Mouse (Mus musculus): ENCODE results near the gene Zscan18. TPM values are rescaled to one million over a fixed set of nuclear protein-coding genes. Genes with fewer than 3 reads are reported as not detected.

The Zscan18 gene
- 28.4 and 36.7 TPM in 2 replicates for total RNA-seq (2014; rRNA removed)
- 13.3 and 17.8 TPM in 2 replicates for polyA plus RNA-seq (2015; fragmentation: Nextera tagmentation; extraction: Ambion mirVana)

GRCm38 (mm10) chr7:12802866-12803726, at the start of gene Zscan18:
Zscan18 (minus strand) TSS chr7:12803635.
- ATAC-seq, result peak; percentile 99
- H3K4me2 ChIP-seq (ENCODE audit: low read depth), result peak within 1 kb of the TSS; percentile 86
- DNase-seq, result peak; percentile 94
- peak within 1 kb of the TSS; percentile 52 for H3K4me3 ChIP-seq (ENCODE audit: low read depth, low read length)
- H3K27me3 ChIP-seq (ENCODE audit: insufficient read depth, low read length), result no peaks in the 10 kb centered on the region
- H3K36me3 ChIP-seq (ENCODE audit: insufficient read depth), result peaks cover 15% of the 10 kb centered on the region
- H3K9ac ChIP-seq, result peak within 1 kb of the TSS; percentile 88
- 0 out of 2 replicates have a peak, but pooled peaks cover 7% of the 10 kb centered on the region for H3K4me1 ChIP-seq (ENCODE audit: insufficient read depth)
- 0 out of 2 replicates have a peak, but pooled peaks have one; percentile 5 for TF ChIP-seq CTCF (IDR thresholded peaks at IDR 0.05; ENCODE audit: low read depth)
- WGBS, result 5% methylated on average over 31 of the region's 31 CpGs
- peak within 1 kb of the TSS; percentile 91 for H3K27ac ChIP-seq (ENCODE audit: low read depth, low read length)
- H3K9me3 ChIP-seq (ENCODE audit: low read length), result no peaks in the 10 kb centered on the region

- H3K36me3 ChIP-seq (ENCODE audit: insufficient read depth), result peaks cover 33% of the 10 kb centered on the region
- peak overlapping the region; percentile 62 for H3K4me3 ChIP-seq (ENCODE audit: low read depth, low read length)
- WGBS, result 98% methylated on average over 4 of the region's 4 CpGs
- no peak overlapping the region for H3K9ac ChIP-seq
- peaks cover 38% of the 10 kb centered on the region for H3K9me3 ChIP-seq (ENCODE audit: low read length)
- ATAC-seq (no peak), DNase-seq (no peak)
- H3K27ac ChIP-seq (ENCODE audit: low read depth, low read length), result no peak overlapping the region
- no peak for TF ChIP-seq CTCF (IDR thresholded peaks at IDR 0.05; ENCODE audit: low read depth)
- no peaks in the 10 kb centered on the region for H3K27me3 ChIP-seq (ENCODE audit: insufficient read depth, low read length)
- peak overlapping the region; percentile 57; the same call in 1 of the 2 replicates for H3K4me2 ChIP-seq (ENCODE audit: low read depth)
- 0 out of 2 replicates have a peak, but pooled peaks cover 3% of the 10 kb centered on the region for H3K4me1 ChIP-seq (ENCODE audit: insufficient read depth)
These were observed 32.3 kb upstream of the Zscan18 start for GRCm38 (mm10) chr7:12835779-12836178.

- H3K9me3 ChIP-seq (ENCODE audit: low read length), result peaks cover 35% of the 10 kb centered on the region
- DNase-seq (no peak), ATAC-seq (peak; percentile 38)
- WGBS, result 27% methylated on average over 13 of the region's 13 CpGs
- H3K27ac ChIP-seq (ENCODE audit: low read depth, low read length), result peak overlapping the region; percentile 70
- peak overlapping the region; percentile 62 for H3K4me3 ChIP-seq (ENCODE audit: low read depth, low read length)
- TF ChIP-seq CTCF (IDR thresholded peaks at IDR 0.05; ENCODE audit: low read depth), result no peak
- no peaks in the 10 kb centered on the region for H3K27me3 ChIP-seq (ENCODE audit: insufficient read depth, low read length)
- H3K4me1 ChIP-seq (ENCODE audit: insufficient read depth), result 0 out of 2 replicates have a peak, but pooled peaks cover 3% of the 10 kb centered on the region
- peaks cover 28% of the 10 kb centered on the region for H3K36me3 ChIP-seq (ENCODE audit: insufficient read depth)
- H3K9ac ChIP-seq, result peak overlapping the region; percentile 72
- peak overlapping the region; percentile 57 for H3K4me2 ChIP-seq (ENCODE audit: low read depth)
These were observed 31.8 kb upstream of the Zscan18 start for GRCm38 (mm10) chr7:12835193-12835671.

GRCm38 (mm10) chr7:12834162-12835120, 31.0 kb upstream of the Zscan18 start, which contains the start of gene Zfp110:
Zfp110 (plus strand) TSS chr7:12834761.
- H3K4me1 ChIP-seq (ENCODE audit: insufficient read depth), result 0 out of 2 replicates have a peak, but pooled peaks cover 3% of the 10 kb centered on the region
- peaks cover 22% of the 10 kb centered on the region for H3K36me3 ChIP-seq (ENCODE audit: insufficient read depth)
- peak within 1 kb of the TSS; percentile 72 for H3K9ac ChIP-seq
- peaks cover 29% of the 10 kb centered on the region for H3K9me3 ChIP-seq (ENCODE audit: low read length)
- TF ChIP-seq CTCF (IDR thresholded peaks at IDR 0.05; ENCODE audit: low read depth), result peak; percentile 28; the same call in 1 of the 2 replicates
- H3K4me3 ChIP-seq (ENCODE audit: low read depth, low read length), result peak within 1 kb of the TSS; percentile 62
- peak; percentile 92 for DNase-seq
- peak within 1 kb of the TSS; percentile 70 for H3K27ac ChIP-seq (ENCODE audit: low read depth, low read length)
- peak within 1 kb of the TSS; percentile 57 for H3K4me2 ChIP-seq (ENCODE audit: low read depth)
- ATAC-seq, result peak; percentile 97
- no peaks in the 10 kb centered on the region for H3K27me3 ChIP-seq (ENCODE audit: insufficient read depth, low read length)
- 4% methylated on average over 47 of the region's 47 CpGs for WGBS

- TF ChIP-seq CTCF (IDR thresholded peaks at IDR 0.05; ENCODE audit: low read depth), result 0 out of 2 replicates have a peak, but pooled peaks have one; percentile 9
- H3K36me3 ChIP-seq (ENCODE audit: insufficient read depth), result peaks cover 4% of the 10 kb centered on the region
- peak within 1 kb of the TSS; percentile 90 for H3K9ac ChIP-seq
- peak; percentile 98 for ATAC-seq
- peak; percentile 96 for DNase-seq
- H3K27me3 ChIP-seq (ENCODE audit: insufficient read depth, low read length), result no peaks in the 10 kb centered on the region
- H3K4me1 ChIP-seq (ENCODE audit: insufficient read depth), result peaks cover 7% of the 10 kb centered on the region; the same call in 1 of the 2 replicates
- H3K9me3 ChIP-seq (ENCODE audit: low read length), result peaks cover 18% of the 10 kb centered on the region
- under 1% methylated on average over 40 of the region's 40 CpGs for WGBS
- peak within 1 kb of the TSS; percentile 77 for H3K4me3 ChIP-seq (ENCODE audit: low read depth, low read length)
- H3K27ac ChIP-seq (ENCODE audit: low read depth, low read length), result peak within 1 kb of the TSS; percentile 95
- H3K4me2 ChIP-seq (ENCODE audit: low read depth), result peak within 1 kb of the TSS; percentile 65
These were observed 15.3 kb upstream of the Zscan18 start, which contains the start of gene Zfp329 for GRCm38 (mm10) chr7:12818521-12819295. Zfp329 (minus strand) TSS chr7:12818858.
